Mouse (Mus musculus): ENCODE measurements at regions not wholly inside any gene's neighbourhood (a gene's known extent, or its start where the extent isn't known, plus 50 kb on each side); places are given as distances from the start of the nearest gene placed in this dataset.

- no peak for DNase-seq (ENCODE audit: low spot score in 2 of 2)
These were observed 169.8 kb downstream of the 3110018I06Rik start for GRCm38 (mm10) chr12:107658241-107658640.

- DNase-seq (ENCODE audit: low spot score in 2 of 2): no peak
These were observed 170.4 kb downstream of the 3110018I06Rik start for GRCm38 (mm10) chr12:107658821-107659220.

- DNase-seq (ENCODE audit: low spot score in 2 of 2): no peak
These were observed 174.2 kb downstream of the 3110018I06Rik start for GRCm38 (mm10) chr12:107662624-107663023.

DNA sequence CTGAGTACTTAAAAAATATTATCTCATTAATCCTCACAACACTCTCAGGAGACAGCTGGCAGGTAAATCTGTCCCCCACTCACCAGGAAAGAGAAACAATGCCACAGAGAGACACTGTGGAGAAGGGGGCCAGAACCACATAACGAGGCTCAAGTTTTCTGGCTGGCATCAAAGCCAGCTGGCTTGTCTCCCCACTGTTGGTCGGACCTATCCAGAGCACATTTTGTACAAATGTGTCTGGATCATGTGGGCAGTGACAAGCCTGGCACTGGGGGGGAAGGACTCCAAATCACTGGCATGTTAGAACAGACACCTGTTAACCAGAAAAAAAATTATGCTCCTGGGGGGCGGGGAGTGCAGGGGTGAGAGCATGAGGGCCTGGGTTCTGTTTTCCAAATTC lies 179.4 kb downstream of the 3110018I06Rik start:
- DNase-seq (ENCODE audit: low spot score in 2 of 2): no peak

DNA sequence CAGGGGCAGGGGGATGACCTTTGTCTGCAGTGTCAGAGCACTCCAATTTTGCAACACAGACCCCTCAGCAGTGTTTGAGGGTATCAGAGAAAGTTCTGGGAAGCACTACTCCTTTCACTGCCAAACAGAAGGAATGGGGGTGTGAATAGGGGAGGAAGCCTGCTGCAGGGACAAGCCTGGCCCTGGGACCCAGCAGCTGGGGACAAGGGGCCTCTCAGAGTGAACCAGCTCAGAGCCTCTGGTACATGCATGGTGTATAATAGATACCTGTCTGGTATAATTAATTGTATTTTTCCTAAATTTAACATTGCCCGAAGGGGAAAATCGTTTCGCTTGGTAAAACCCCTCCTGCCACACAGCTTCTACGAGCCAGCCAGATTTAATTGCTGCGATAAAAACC lies 180.6 kb downstream of the 3110018I06Rik start:
- DNase-seq (ENCODE audit: low spot score in 2 of 2): no peak

DNA sequence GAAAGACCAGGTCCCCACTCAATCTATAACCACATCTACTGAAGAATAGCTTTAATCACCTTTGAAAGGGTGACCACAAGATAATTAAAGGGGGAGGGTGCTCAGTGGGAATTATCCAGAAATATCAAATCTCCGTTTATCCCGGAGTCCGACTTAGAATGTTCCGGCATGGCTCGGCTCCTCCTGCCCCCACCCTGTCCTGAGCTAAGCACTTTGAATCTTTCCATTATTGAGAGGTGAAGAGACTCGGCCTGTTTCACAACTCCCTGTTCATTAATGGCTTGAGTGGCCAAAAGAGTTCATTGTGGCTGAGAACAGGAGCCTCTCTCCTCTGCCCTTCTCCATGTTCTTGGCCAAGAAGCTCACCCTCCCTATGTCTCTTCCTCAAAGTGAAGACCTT lies 181.0 kb downstream of the 3110018I06Rik start:
- DNase-seq (ENCODE audit: low spot score in 2 of 2): no peak

- DNase-seq (ENCODE audit: low spot score in 2 of 2): no peak
These were observed 181.5 kb downstream of the 3110018I06Rik start for GRCm38 (mm10) chr12:107669910-107670309.

DNA sequence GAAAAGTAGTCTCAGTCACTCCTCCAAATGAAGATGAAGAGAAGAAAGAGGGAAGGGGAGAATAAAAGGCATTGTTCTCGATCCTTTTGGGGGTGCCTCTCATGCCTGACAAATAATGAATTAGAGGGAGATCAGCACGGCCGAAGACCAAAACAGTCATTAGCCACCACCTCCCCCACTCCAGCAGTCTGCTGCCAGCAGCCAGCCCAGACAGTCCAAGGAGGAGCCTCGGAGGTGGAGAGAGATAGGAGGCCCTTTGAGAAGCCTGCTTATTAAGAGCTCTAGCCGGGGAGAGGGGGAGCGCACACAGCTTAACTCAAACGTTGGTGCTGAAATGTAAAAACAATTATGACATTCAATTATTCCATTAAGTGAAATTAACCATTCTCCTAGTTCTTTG lies 188.6 kb downstream of the 3110018I06Rik start:
- DNase-seq (ENCODE audit: low spot score in 2 of 2): no peak

GRCm38 (mm10) chr12:107687447-107687846 lies 199.0 kb downstream of the 3110018I06Rik start:
- no peak for DNase-seq (ENCODE audit: low spot score in 2 of 2)

GRCm38 (mm10) chr12:107689418-107689817 lies 201.0 kb downstream of the 3110018I06Rik start:
- DNase-seq (ENCODE audit: low spot score in 2 of 2): no peak

DNA sequence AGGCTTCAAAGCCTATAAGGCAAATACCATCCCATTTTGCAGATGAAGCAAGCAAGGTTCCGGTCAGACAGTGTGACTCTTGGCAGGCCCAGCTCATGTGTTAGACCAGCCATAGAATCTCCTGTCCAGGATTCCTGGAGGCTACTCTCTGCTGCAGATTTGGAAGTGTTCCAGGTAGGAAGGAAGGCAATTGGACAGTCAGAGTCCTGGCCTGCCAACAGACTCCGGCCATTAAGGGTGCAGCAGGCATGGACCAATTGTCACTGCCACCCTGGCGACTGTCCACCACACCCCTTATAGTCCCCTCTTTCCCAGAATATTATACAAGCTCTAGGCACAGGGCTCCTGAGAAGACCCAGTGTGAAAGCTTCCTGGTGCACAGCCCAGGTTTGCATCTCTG lies 201.6 kb downstream of the 3110018I06Rik start:
- DNase-seq (ENCODE audit: low spot score in 2 of 2): no peak

DNA sequence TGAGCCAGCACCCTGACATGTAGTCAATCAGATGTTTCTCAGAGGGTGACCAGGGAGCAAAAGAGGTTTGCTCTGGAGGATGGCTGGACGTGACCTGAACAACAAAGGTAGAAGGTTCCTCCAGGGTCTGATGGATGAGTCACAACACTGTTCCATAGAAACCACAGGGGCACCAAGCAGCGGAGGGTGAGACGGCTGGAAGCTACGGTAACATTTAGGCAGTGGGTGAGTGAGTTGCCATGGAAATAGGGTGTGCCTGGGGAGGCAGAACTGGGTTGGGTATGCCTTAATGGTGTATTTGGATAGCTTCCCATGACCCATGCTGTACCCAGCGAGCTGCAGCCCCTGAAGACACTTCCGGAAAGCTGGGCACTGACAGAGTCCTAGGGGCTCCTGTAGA lies 205.3 kb downstream of the 3110018I06Rik start:
- peak in 1 of 2 experiments; percentile 11 for DNase-seq (ENCODE audit: low spot score in 2 of 2)

- no peak for DNase-seq (ENCODE audit: low spot score in 2 of 2)
These were observed 206.6 kb downstream of the 3110018I06Rik start for GRCm38 (mm10) chr12:107695014-107695413.

DNA sequence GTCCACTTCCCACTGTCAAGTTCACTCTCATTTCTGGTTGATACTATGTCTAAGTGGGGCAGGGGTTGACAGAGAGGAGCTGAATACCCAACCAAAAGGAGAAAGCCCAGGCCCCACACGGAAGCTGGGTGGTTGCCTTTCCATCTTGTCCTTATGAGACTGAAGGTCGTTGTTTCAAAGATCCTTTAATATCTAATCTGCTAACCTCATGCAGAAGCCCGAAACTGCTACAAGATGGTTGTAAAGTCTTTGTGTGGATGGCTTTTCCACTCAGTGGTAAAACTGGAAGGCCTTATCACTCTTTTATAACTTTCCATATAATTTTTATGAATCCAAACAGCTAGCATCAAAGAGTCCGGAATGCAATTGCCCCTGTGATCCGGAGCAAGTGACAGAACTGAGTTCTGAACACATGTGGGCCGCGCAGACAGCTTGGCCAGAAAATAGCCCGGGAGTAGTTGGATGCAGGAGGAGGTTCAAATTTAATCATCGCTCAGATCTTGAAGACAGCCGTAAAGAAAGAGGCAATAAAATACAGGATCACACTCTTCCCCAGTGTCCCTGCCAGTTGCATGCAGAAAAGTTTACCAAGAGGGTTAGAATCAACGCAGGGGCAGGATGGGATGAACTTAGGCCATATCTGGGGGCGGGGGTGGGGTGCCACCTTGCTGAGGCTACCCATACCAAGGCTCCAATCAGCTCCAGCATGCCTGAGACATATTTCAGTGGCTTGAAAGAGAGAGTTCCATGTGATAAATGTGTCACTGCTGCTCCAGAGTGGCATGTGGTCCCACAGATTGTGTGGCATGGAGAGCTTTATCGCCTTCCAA lies 207.2 kb downstream of the 3110018I06Rik start:
- DNase-seq (ENCODE audit: low spot score in 2 of 2): no peak

- DNase-seq (ENCODE audit: low spot score in 2 of 2): no peak
These were observed 211.9 kb downstream of the 3110018I06Rik start for GRCm38 (mm10) chr12:107700317-107700716.

- DNase-seq (ENCODE audit: low spot score in 2 of 2): no peak
These were observed 212.6 kb downstream of the 3110018I06Rik start for GRCm38 (mm10) chr12:107700868-107701597.

- DNase-seq (ENCODE audit: low spot score in 2 of 2): no peak
These were observed 220.4 kb downstream of the 3110018I06Rik start for GRCm38 (mm10) chr12:107708812-107709211.

DNA sequence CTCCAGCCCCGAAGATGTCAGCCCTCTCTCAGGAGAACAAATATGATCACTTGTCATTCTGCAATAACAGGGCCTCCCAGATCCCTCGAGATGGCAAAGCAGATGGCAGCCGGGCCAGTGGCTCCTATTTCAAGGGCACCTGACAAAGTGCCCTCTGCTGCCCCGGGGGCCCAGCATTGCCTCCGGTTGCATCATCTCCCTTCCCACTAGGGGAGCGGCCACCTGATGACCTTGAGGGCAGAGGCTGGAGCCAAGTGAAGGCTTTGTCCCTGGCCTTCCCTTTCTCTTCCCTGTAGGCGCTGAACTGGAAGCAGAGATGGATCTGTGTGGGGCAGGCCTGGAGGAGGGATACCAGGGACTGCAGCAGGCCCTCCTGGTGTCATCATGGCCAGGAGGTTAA lies 222.6 kb downstream of the 3110018I06Rik start:
- DNase-seq (ENCODE audit: low spot score in 2 of 2): no peak

DNA sequence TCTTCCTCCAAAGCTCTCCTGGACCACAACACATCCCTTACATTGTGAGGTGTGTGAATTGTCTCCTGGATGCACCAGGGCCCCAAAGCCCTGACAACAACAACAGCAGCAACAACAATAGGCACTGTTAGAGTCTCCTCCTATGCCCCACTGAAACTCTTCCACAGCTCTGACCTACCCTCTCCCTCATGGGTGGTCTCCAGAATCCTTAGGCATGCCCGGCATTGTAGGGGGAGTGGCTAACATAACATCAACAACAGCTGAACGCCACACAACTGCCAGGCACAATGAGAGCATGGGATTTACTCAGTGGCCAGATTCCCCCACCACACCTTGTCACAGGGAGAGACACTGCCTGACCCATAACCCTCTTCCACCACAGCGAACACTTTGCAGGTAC lies 223.2 kb downstream of the 3110018I06Rik start:
- no peak for DNase-seq (ENCODE audit: low spot score in 2 of 2)

- DNase-seq (ENCODE audit: low spot score in 2 of 2): no peak
These were observed 224.8 kb downstream of the 3110018I06Rik start for GRCm38 (mm10) chr12:107713191-107713590.

DNA sequence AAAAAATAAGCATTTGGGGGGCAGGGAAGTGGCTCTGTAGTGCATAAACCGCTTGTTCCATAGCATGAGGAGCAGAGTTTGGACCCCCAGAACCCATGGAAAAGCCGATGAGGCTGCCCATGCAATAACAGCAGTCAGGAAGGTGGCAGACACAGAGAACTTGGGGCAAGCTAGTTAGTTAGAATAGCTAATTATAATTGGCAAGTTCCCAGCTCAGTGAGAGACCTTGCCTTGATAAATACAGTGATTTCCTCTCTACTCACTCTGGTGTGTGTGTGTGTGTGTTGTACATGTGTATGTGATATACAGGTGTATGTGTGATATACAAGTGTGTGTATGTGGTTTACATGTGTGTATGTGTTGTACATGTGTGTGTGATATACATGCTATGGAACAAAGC lies 226.4 kb downstream of the 3110018I06Rik start:
- DNase-seq (ENCODE audit: low spot score in 2 of 2): no peak

- DNase-seq (ENCODE audit: low spot score in 2 of 2): no peak
These were observed 227.4 kb downstream of the 3110018I06Rik start for GRCm38 (mm10) chr12:107715871-107716270.

DNA sequence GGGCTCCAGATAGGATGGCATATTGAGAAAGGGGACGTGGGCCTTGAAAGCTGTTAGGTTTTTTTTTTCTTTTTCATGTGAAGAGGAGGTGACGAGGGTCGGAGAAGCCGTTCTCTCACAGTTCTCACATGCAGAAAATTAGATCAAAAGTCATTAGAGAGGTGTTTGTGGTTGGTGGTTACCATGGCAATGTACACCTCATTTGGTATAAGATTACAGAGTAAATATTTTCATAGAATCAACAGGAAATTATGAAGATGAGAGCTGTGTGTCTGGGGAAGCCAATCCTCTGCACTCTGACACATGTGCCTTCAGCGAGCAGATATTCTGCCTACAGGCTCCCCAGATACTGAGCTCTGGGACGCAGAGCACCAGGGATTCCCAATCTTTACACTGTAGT lies 232.5 kb downstream of the 3110018I06Rik start:
- DNase-seq (ENCODE audit: low spot score in 2 of 2): no peak
